Mouse (Mus musculus) natural killer cell, adult 2 months (primary cell): ENCODE measurements around the gene Ybx3.

Experiments
- DNase-seq, 2 experiments: peaks; one replicate each; pipeline ENCODE4 v3.0.0; 2022; ENCODE audit warnings: low spot score in 2 of 2

Gene Ybx3

GRCm38 (mm10) chr6:131383713-131384330, 4.5 kb downstream of the Ybx3 start:
- DNase-seq: no peak

GRCm38 (mm10) chr6:131382984-131383337, 5.3 kb downstream of the Ybx3 start:
- DNase-seq: no peak

- DNase-seq: no peak
These were observed 5.9 kb downstream of the Ybx3 start for GRCm38 (mm10) chr6:131382232-131382983.

GRCm38 (mm10) chr6:131378858-131379428, 9.3 kb downstream of the Ybx3 start:
- no peak for DNase-seq

GRCm38 (mm10) chr6:131377378-131377777, 10.9 kb downstream of the Ybx3 start:
- no peak for DNase-seq

GRCm38 (mm10) chr6:131374594-131375340, 13.5 kb downstream of the Ybx3 start:
- DNase-seq: no peak

- peak in 1 of 2 experiments; percentile 31 for DNase-seq
These were observed 15.1 kb downstream of the Ybx3 start for GRCm38 (mm10) chr6:131373160-131373559.

- DNase-seq: no peak
These were observed 17.5 kb downstream of the Ybx3 start for GRCm38 (mm10) chr6:131370767-131371166.

- DNase-seq: no peak
These were observed 18.2 kb downstream of the Ybx3 start for GRCm38 (mm10) chr6:131369866-131370616.

GRCm38 (mm10) chr6:131367101-131367500, 21.2 kb downstream of the Ybx3 start:
- DNase-seq: no peak

GRCm38 (mm10) chr6:131364353-131364752, 23.9 kb downstream of the Ybx3 start:
- DNase-seq: no peak

GRCm38 (mm10) chr6:131362987-131363765, 25.1 kb downstream of the Ybx3 start:
- no peak for DNase-seq

- peak; percentile 40 to 51 for DNase-seq
These were observed 27.6 kb downstream of the Ybx3 start for GRCm38 (mm10) chr6:131360693-131361092.

- no peak for DNase-seq
These were observed 28.7 kb downstream of the Ybx3 start for GRCm38 (mm10) chr6:131359543-131359942.

GRCm38 (mm10) chr6:131354913-131355312, 33.4 kb downstream of the Ybx3 start:
- no peak for DNase-seq

- peak; percentile 82 to 86 for DNase-seq
These were observed 34.8 kb downstream of the Ybx3 start, which contains the start of gene Styk1 for GRCm38 (mm10) chr6:131353352-131353919. Gene Styk1, minus strand, starts transcription at chr6:131353597.

GRCm38 (mm10) chr6:131347026-131347425, 41.2 kb downstream of the Ybx3 start:
- DNase-seq: no peak

GRCm38 (mm10) chr6:131344346-131344745, 43.9 kb downstream of the Ybx3 start:
- no peak for DNase-seq

- no peak for DNase-seq
These were observed 48.2 kb downstream of the Ybx3 start for GRCm38 (mm10) chr6:131340082-131340481.

GRCm38 (mm10) chr6:131339309-131339708, 49.0 kb downstream of the Ybx3 start:
- no peak for DNase-seq
